Mouse (Mus musculus): ENCODE measurements at regions not wholly inside any gene's neighbourhood (a gene's known extent, or its start where the extent isn't known, plus 50 kb on each side); places are given as distances from the start of the nearest gene placed in this dataset.

DNA sequence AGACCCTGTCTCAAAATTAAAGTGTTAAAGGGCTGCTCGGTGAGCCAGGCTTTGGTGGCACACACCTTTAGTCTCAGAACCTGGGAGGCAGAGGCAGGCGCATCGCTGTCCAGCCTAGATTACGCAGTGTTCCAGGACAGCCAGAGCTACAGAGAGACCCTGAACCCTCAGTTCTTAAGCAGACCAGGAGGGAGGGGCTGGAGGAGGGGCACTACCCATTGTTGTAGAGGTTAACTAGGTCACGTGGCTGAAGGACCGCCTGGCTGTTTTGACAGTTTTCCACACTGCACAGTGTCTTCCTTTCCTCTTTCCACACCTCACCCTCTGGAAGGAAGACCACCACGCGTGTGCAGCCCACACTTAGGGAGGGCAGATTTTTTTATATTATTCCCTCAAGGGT lies 94.2 kb downstream of the Sox9 start:
- POLR2A ChIA-PET: interaction anchor here in 1 of 4 experiments (0.8 kb wide), 1 partner anchor 28 kb away, joined by 3 read pairs; no protein-coding TSS in a partner anchor
- CTCF ChIA-PET: no interaction called here

DNA sequence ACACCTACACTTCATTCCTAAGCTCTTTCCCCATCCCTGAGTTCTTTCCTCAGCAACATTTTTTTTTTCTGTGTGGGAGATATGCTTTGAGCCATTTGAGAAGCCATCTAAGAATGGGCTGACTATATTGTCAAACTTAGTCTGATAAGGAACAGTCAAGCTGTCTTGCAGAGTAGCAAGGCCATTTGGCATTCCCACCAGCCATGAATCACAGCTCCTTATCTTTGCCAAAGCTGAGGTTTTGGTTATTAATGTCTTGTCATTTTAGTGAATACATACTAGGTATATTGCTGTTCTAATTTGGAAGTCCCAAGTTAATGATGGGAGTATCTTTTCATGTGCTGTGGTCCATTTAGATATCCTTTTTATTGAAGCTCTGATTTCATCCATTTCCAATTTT lies 96.4 kb downstream of the Sox9 start:
- ChIA-PET POLR2A (interaction anchor here in 1 of 4 experiments (0.5 kb wide), 1 partner anchor 38 kb away, joined by 5 read pairs; no protein-coding TSS in a partner anchor), CTCF (interaction anchor here in 1 of 4 experiments (0.6 kb wide), 1 partner anchor 466 kb away, joined by 3 read pairs; no protein-coding TSS in a partner anchor)

DNA sequence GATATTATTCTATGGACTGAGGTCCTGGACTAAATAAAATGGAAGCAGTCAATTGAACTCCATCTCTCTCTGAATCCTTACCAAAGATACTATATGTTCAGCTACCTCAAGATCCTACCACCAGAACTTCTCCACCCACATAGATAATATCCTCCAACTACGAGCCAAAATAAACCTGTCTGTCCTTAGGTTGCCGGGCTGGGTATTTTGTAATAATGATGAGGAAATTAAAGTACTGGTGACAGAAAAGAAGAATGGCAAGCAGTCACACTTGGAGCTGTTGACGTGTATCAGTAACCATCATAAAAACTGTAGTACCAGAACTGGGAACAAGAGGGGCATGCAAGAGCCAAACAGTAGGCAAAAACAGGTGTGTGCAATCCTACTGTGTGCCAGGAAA lies 98.7 kb downstream of the Sox9 start:
- CTCF ChIA-PET: no interaction called here
- POLR2A ChIA-PET: no interaction called here

DNA sequence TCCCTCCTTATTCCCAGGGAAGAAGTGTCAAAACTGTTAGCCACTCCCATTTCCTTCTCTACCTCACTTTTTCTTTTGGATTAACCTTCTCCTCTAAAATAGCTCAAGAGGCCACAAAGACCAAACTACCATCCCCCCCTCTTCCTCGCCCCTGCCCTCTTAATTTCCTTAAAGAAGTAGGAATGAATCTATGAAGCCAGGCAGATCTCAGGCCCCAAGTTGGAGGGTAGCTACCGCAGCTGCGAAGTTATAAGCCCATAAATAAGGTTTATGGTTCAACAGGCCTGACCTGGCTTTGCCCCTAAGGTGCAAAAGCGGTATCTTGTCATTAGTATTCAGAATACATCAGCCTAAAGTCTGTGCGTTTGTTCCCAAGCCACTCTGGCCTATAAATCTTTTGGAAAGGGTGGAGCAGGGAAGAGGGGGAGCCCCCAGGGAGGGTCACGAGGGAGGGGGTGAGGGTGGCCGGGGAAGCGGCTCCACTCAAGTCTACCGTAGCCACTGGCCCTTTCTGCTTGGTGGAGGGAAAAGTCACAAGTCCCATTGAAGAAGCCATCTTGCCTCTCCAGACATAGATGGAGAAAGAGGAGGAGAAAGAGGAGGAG lies 103.4 kb downstream of the Sox9 start:
- POLR2A ChIA-PET: no interaction called here
- CTCF ChIA-PET: no interaction called here

DNA sequence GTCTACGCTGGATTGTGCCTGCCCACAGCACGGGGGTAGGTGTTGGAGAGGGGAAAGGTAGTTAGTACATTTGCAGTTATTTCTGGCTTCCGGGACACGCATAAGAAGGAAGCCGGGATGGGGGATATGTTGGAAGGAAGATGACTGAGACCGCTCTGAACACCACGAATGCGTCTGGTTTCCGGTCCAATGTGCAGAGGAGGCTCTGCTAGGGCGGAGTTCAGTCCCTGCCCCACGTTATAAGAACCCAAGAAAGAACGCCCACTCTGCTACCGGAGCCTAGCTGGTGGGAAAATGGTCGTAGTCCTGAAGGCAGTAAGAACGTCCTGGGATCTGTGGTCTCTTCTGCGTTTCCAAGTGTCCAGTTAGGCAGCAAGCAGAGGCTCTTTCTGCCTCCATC lies 104.1 kb downstream of the Sox9 start:
- CTCF ChIA-PET: no interaction called here
- POLR2A ChIA-PET: no interaction called here

DNA sequence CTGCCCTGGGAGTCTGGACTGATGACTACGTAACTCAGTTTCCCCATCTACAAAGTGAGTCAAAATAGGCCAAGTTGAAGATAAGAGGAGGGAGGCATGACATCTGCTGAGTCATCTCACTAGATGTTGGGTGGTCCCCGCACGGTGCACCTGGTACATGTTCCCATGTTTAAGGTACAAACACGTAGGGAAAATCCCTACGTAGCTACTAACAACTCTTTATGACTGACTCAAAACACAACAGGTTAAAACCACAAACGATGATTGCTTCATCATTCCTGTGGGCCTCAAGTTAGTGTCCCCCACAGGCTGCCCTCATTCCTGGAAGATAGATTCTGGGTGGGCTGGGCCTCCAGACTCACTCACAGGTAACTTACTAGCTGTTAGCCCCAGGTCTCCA lies 107.7 kb downstream of the Sox9 start:
- CTCF ChIA-PET: no interaction called here
- POLR2A ChIA-PET: no interaction called here

DNA sequence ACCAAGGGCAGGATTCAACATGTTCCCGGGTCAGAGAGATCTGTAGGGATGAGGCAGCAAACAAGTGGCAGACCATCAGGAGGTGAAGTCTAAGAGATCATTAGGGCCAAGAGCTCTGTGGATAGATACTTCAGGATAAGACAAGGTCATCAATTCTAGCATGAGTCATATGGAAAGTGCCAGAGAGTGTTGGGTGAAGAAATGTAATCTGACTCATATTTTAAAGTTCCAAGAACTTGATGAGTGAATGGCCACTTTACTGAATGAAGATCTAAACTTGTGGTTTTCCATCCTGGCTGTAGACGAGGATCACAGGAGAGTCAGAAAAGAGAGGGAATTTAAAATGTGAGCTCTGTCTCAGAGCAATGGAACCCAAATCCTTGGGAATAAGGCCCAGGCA lies 115.6 kb downstream of the Sox9 start:
- ChIA-PET POLR2A (no interaction called here), CTCF (no interaction called here)

DNA sequence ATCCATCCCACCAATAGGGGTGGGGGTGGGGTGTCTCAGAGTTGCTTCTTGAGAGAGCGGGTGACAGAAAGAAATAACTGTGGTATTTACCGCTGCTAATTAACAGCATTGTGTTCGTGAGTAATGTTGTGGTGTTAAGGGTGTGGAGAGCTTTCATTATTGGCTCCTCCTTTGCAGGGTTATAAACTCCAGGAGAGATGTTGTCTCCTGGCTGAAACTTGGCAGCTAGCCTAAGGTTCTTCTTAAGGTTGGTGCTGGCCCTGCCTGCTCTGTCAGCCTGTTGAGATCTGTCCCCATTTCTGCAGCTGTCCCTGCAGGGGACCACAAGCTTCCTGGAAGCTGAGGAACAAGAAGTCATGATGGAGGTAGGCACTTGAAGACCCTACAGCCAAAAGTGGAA lies 120.6 kb downstream of the Sox9 start:
- CTCF ChIA-PET: no interaction called here
- POLR2A ChIA-PET: no interaction called here

DNA sequence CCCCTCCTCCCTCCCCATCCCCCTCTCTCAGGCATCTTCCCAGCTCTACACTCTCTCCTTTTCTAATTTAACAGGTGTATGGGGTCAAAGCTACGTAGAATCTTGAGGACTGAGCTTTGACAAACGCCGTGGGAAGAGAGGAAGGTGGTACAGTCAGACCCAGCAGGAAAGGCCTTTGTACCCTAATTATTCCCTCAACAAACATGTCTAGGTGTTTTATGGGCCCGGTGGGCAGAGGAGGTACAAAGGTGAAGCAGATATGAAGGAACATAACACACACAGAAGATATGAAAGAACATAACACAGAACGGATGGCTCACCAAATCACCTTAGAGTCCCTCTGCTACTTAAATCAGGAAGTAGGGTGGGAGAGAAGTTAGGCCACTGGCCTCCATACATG lies 128.3 kb downstream of the Sox9 start:
- CTCF ChIA-PET: no interaction called here
- POLR2A ChIA-PET: no interaction called here

DNA sequence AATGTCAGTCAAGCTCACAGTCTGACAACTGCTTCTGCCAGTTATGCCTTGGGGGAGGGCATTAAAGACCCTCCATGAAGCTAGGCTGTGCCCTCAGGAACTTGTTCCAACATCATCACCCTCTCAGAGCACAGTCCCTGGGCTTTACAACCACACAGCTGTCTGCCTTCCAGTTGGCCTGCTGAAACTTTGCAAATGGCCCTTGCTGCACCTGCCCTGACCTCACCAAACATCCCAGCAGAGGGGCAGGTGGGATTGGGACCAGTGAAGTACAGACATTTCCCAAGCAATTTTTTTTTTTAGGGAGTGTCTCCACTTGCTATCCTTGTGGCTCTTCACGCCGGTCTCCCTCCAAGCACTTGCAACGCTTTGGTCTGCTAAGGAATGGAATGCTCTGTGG lies 130.9 kb downstream of the Sox9 start:
- POLR2A ChIA-PET: no interaction called here

DNA sequence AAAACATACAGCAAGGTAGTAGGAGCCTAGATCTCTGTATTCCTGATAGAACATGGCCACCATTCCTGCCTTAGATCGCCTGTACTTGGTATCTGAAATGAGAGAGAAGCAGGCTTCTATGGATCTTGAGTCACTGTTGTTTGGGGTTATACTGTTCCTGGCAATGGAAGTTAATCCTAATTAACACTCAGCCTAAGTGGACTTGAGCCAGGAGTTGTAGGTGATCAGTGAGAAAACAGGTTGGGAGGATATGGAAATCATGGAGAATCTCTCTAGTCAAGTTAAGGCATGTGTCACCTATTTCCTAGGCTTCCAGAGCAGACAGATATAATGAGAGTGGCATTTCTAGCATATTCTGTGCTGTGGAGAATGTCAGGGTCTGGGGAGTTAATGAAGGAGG lies 134.9 kb downstream of the Sox9 start:
- CTCF ChIA-PET: no interaction called here
- POLR2A ChIA-PET: no interaction called here

More for the DNA sequence above, 130.9 kb downstream of the Sox9 start:
- CTCF ChIA-PET: no interaction called here

DNA sequence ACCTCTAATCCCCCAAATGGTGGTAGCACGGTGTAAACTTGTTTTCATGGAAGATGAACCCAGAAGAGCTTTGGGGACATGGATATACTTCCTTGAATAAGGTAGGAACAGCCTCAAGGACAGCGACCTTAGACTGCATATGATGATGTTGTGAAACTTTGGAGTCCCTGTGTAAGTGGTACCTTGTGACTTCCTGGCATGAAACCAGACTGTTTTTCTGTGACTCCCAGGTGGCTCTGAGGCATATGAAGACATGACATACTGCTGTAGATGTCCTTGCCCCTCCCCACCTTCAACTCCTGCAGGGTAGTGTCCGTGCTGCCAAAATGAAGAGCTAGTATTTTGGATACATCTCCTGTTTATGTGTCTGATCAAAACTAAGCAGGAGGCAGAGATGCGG lies 138.1 kb downstream of the Sox9 start:
- CTCF ChIA-PET: no interaction called here

DNA sequence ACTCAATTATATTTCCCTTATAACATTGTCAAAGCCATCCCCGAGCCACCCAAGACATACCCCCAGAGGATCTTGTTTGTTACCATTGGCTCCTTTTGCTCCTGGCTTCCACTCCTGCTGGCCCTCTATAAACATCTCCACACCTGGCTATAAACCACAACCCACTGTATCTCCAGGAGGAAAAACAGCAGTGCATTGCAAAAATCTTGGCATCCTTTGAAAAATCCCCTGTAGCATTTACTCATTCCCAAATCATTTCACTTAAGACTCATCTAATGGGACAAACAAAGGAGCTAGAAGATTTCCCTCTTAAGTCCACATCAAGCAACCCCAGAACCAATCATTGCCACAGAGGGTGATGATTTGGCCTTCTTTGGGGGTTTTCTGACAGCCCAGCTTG lies 142.6 kb downstream of the Sox9 start:
- POLR2A ChIA-PET: interaction anchor here in 2 of 4 experiments (0.7 to 0.8 kb wide), 2 partner anchors 16 to 80 kb away, joined by 3 to 4 read pairs; no protein-coding TSS in a partner anchor
- CTCF ChIA-PET: interaction anchor here in 1 of 4 experiments (0.5 kb wide), 1 partner anchor 242 kb away, joined by 5 read pairs; no protein-coding TSS in a partner anchor

More for the DNA sequence above, 138.1 kb downstream of the Sox9 start:
- POLR2A ChIA-PET: no interaction called here

DNA sequence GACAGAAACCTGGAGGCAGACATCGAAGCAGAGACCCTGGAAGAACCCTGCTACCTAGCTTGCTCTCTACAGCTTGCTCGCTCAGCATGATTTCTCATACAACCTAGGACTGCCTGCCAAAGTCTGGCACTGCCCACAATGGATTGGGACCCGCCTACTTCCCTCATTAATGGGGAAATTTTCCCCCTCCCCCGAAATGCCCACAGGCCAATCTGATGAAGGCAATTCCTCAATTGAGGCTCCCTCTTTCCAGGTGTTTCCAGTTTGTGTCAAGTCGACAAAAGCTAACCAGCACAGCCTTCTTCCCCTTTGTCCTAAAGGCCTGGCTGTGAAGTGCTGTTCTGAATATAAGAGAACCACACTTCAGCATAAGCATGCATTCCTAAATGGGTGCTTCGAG lies 143.1 kb downstream of the Sox9 start:
- ChIA-PET CTCF (interaction anchor here in 1 of 4 experiments (0.5 kb wide), 1 partner anchor 240 kb away, joined by 7 read pairs; no protein-coding TSS in a partner anchor), POLR2A (interaction anchor here in 3 of 4 experiments (0.5 to 0.8 kb wide), 3 partner anchors 16 to 91 kb away, joined by 3 to 4 read pairs (median 3); no protein-coding TSS in a partner anchor)

DNA sequence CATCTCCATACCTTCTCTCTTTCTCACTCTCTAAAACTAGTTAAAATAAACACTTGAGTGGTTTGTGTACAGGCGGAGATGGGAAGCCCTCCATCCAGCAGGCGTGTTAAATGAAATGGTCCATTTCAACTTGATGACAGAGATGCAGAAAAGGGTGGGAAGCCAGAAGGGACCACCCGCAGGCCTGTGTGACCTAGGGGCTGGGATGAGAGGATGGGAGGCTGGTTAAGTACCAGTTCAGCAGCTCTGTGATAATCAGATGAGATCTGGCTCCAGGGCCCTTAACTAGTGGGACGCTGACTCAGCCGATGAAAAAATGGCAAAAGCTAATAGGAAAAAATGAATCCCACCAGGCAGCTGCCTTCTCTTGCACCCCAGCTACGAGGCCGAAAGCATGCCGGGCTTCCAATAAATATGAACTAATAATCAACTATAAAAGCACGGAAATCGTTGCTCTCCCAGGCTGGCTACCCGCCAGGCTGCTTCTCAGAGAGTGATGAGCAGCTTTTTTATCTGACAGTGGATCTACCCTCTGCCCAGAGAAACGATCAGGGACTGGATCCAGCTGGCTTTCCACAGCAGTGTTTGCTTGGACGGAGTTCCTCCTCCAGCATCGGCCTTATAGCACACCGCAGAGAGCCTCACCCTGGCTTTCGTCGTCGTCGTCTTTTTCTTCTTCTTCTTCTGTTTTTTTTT lies 144.5 kb downstream of the Sox9 start:
- ChIA-PET CTCF (no interaction called here), POLR2A (no interaction called here)

DNA sequence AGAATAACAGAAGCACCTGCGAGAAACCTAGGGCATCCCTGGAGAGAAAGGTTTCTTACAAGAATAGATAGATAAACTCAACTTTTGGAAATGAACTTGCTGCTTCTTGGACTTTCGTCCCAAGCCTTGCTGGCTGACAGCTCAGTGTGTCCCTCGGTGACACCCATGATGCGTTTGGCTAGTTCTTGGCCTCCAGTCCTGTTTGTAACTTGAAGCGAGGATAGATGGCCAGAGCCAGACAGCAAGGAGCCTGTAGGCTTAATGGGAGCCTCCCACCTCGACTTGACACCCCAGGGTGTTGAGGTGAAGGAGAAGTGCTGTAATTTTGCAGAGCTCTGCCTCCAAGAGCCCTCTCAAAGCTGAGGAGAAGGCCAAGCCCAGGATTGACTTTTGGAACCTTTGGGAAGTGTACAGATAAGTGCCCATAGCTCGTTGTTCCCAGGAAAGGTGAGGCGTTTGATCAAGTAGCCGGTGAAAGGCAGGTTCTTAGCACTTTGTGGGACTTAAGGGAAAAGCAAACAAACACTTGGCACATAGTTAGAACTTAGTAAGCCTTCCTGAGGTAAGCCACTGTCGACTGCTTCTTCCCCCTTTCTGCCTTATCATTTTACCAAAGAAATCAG lies 148.3 kb downstream of the Sox9 start:
- ChIA-PET CTCF (no interaction called here), POLR2A (interaction anchor here in 1 of 4 experiments (0.5 kb wide), 1 partner anchor 1040 kb away, joined by 3 read pairs; no protein-coding TSS in a partner anchor)

DNA sequence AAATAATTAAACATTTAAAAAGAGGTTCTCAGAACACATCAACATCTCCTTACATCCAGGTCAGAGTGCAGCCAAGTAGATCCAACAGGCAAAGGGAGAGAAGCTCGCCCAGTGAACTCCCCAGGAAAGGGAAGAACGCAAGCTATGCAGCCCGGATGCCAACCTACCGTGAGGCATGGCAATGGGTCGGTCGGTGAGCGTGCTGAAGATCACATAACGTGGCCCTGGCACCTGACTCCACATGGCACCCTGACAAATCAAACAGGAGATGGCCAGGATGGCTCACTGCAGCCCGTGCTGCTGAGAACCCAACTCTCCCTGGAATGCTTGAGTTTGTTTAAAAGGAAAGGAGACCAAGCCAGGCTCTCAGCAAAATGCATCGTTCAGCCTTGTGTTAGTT lies 156.0 kb downstream of the Sox9 start:
- CTCF ChIA-PET: interaction anchor here in 1 of 4 experiments (0.9 kb wide), 1 partner anchor 447 kb away, joined by 3 read pairs; no protein-coding TSS in a partner anchor
- POLR2A ChIA-PET: no interaction called here

DNA sequence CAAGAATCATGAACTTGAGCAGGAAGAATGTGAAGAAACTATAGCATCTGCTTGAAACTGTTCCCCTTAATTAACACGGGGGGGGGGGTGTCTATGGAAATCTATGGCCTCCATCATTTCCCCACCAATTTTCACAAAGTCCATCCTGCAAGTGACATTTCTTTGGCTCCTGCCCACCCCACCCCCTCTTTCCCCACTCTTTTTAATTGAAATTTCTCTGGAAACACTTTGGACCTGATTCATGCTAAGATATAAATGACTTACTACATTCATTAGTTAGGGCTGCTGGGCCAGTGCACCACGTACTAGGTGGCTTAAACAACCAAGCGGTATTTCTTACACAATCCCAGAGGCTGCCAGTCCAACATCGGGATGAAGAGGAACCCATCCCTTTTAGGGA lies 169.4 kb downstream of the Sox9 start:
- ChIA-PET CTCF (no interaction called here), POLR2A (no interaction called here)

DNA sequence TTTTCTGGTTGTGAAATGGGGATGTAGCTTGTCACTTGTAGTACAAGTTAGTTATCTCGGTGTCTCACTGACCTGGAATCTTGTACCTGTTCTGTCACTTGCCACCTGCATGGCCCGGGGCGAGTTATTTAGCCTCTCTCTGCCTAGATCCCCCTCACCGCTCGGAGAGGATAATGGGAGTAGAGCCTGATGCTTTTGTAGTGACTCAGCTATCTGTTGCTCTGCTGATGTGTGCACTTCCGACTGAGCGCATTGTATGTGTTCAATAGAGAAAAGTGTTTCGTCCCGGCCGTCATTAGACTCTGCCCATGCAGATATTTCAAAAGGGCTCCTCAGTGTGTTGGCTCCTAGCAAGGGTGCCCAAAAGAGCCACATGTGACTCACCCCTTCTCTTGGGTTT lies 170.3 kb downstream of the Sox9 start:
- POLR2A ChIA-PET: no interaction called here
- CTCF ChIA-PET: interaction anchor here in 1 of 4 experiments (0.6 kb wide), 1 partner anchor 1989 kb away, joined by 8 read pairs; no protein-coding TSS in a partner anchor

DNA sequence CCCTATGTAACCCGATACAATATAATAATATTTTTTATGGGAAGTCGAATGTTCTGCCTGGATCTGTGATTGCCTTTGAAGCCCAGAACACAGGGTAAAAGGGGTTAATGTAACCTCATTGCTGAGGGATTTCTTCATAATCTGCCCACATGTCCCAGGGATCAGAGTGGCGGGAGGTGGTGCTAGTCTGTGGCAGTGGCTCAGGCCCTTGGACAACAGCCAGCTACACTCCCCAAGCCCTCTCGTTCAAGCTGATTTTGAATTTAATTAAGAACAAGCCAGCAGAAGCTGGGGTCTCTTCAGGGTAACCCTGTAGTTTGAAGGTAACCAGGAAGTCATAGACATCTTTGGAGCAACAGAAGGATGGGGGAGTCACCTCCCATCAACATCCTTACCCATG lies 171.5 kb downstream of the Sox9 start:
- POLR2A ChIA-PET: interaction anchor here in 1 of 4 experiments (0.8 kb wide), 1 partner anchor 24 kb away, joined by 3 read pairs; no protein-coding TSS in a partner anchor
- CTCF ChIA-PET: no interaction called here
